Mouse (Mus musculus) testis, adult 2 months (tissue): ENCODE measurements around the gene Hoxc6. TPM values are rescaled to one million over a fixed set of nuclear protein-coding genes. Genes with fewer than 3 reads are reported as not detected.

Source experiments
- H3K27ac ChIP-seq: fragments of 200-500 bp; 2 replicates; pipeline ENCODE4 v1.5.1; 2012; ENCODE audit warnings: low read depth, low read length; ENCODE audit not compliant: control insufficient read depth, insufficient read depth
- H3K27me3 ChIP-seq: fragments of 200-500 bp; 2 replicates; pipeline ENCODE4 v1.6.1; 2012; ENCODE audit warnings: mild to moderate bottlenecking, low read length, moderate library complexity; ENCODE audit not compliant: control insufficient read depth, insufficient read depth
- H3K36me3 ChIP-seq: fragments of 200-500 bp; 2 replicates; pipeline ENCODE4 v1.6.1; 2012; ENCODE audit warnings: mild to moderate bottlenecking, low read length; ENCODE audit not compliant: control insufficient read depth, insufficient read depth
- H3K4me1 ChIP-seq: fragments of 200-500 bp; 2 replicates; pipeline ENCODE4 v1.6.1; 2012; ENCODE audit warnings: low read length; ENCODE audit not compliant: control insufficient read depth, insufficient read depth
- H3K4me3 ChIP-seq: fragments of 200-500 bp; 2 replicates; pipeline ENCODE4 v1.5.1; 2012; ENCODE audit warnings: low read depth, mild to moderate bottlenecking, low read length, moderate library complexity, mixed read lengths; ENCODE audit not compliant: control insufficient read depth
- CTCF ChIP-seq: fragments of 200-500 bp; IDR thresholded peaks from 2 replicates; pipeline ENCODE4 v1.5.1; 2012; ENCODE audit warnings: low read depth, mild to moderate bottlenecking, inconsistent platforms, low read length, moderate library complexity; ENCODE audit not compliant: control insufficient read depth, insufficient read depth, insufficient replicate concordance
- POLR2A ChIP-seq: fragments of 200-500 bp; IDR thresholded peaks from 2 replicates; pipeline ENCODE4 v1.6.1; 2012; ENCODE audit warnings: low read depth, mild to moderate bottlenecking, inconsistent platforms, low read length, moderate library complexity; ENCODE audit not compliant: control insufficient read depth
- polyA plus RNA-seq: library from polyadenylated mRNA; depleted of rRNA; stranded (reverse); fragments of >200 nt; gene quantifications from 2 replicates; pipeline ENCODE4 v1.2.3, GENCODE M21; 2012

Gene Hoxc6
- polyA plus RNA-seq, 1 experiment: 1.0 TPM

DNA sequence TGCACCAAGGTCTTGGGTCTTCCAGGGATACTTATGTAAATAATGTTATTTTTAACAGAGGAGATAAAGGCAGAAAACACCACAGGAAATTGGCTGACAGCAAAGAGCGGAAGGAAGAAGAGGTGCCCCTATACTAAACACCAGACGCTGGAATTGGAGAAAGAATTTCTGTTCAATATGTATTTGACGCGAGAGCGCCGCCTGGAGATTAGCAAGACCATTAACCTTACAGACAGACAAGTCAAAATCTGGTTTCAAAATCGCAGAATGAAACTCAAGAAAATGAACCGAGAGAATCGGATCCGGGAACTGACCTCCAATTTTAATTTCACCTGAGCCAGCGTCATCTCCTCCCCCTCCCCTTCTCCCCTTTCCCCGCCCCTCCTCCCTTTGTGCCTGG lies 27.3 kb upstream of the Hoxc6 start:
- Histone ChIP-seq H3K27me3 (peaks cover 4% of the 10 kb centered on the region), H3K4me3 (no peak overlapping the region), H3K36me3 (no peaks in the 10 kb centered on the region), H3K4me1 (peaks cover 9% of the 10 kb centered on the region), H3K27ac (no peak overlapping the region)
- no peak for TF ChIP-seq CTCF
- no peak for TF ChIP-seq POLR2A

GRCm38 (mm10) chr15:102972254-102972653 lies 25.8 kb upstream of the Hoxc6 start:
- H3K27me3 ChIP-seq: no peaks in the 10 kb centered on the region
- peaks cover 4% of the 10 kb centered on the region; the same call in 1 of the 2 replicates for H3K4me1 ChIP-seq
- H3K4me3 ChIP-seq: no peak overlapping the region
- no peaks in the 10 kb centered on the region for H3K36me3 ChIP-seq
- no peak for TF ChIP-seq POLR2A
- TF ChIP-seq CTCF: no peak
- H3K27ac ChIP-seq: no peak overlapping the region

GRCm38 (mm10) chr15:102972753-102973152 lies 25.3 kb upstream of the Hoxc6 start:
- Histone ChIP-seq H3K27ac (no peak overlapping the region), H3K4me1 (peaks cover 2% of the 10 kb centered on the region; the same call in 1 of the 2 replicates), H3K27me3 (no peaks in the 10 kb centered on the region; the same call in 1 of the 2 replicates), H3K36me3 (no peaks in the 10 kb centered on the region), H3K4me3 (no peak overlapping the region)
- TF ChIP-seq POLR2A (no peak), CTCF (no peak)

DNA sequence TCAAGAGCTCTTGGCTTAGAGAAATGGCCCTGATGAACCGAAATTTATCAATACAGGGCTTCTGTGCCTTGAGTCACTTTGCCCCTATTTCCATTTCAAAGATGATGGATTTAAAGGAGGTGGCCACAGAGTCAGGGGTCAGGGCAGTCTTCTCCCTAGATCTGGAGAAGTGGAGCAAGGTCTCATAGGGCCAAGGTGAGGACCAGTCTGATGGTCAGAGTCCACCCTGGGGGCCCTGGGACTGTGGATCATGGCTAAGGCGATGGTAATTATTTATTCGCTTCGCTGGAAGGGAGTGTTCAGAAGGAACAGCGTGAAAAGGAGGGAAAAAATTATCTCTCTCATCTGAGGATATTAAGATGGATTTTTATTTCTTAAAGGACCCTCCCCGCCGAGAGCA lies 23.0 kb upstream of the Hoxc6 start:
- Histone ChIP-seq H3K4me1 (peaks cover 2% of the 10 kb centered on the region; the same call in 1 of the 2 replicates), H3K27ac (no peak overlapping the region), H3K27me3 (no peaks in the 10 kb centered on the region; the same call in 1 of the 2 replicates), H3K36me3 (no peaks in the 10 kb centered on the region), H3K4me3 (no peak overlapping the region)
- TF ChIP-seq CTCF (no peak), POLR2A (no peak)

DNA sequence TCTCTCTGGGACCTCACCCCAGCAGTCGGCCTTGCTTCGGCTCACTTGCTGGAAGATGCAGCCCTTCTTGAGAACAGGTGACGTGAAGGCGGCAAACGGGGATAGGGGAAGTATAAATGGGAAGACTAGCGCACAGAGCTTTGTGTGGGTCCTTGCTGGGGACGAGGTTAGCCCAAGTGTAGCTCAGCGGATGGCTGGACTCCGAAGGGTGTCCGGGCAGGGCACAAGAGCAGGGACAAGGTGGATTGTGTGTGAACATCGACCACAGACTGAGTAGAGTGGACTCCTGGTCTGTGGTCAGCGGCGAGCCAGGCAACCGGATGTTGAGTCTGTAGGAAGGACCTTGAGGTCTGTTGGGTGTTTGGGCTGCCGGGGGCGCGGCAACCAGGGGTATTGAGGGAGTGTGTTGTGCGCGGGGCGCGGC lies 22.4 kb upstream of the Hoxc6 start:
- no peak for TF ChIP-seq POLR2A
- H3K36me3 ChIP-seq: no peaks in the 10 kb centered on the region
- no peak overlapping the region for H3K27ac ChIP-seq
- no peaks in the 10 kb centered on the region; the same call in 1 of the 2 replicates for H3K27me3 ChIP-seq
- no peak overlapping the region for H3K4me3 ChIP-seq
- H3K4me1 ChIP-seq: peaks cover 2% of the 10 kb centered on the region; the same call in 1 of the 2 replicates

- Histone ChIP-seq H3K27me3 (peaks cover 2% of the 10 kb centered on the region; the same call in 1 of the 2 replicates), H3K4me3 (no peak within 1 kb of the TSS), H3K36me3 (no peaks in the 10 kb centered on the region), H3K4me1 (peaks cover 2% of the 10 kb centered on the region; the same call in 1 of the 2 replicates), H3K27ac (no peak within 1 kb of the TSS)
- TF ChIP-seq POLR2A (no peak), CTCF (no peak)
Observed at GRCm38 (mm10) chr15:102976171-102976570, 21.9 kb upstream of the Hoxc6 start, which contains the start of gene Hoxc9. Hoxc9 (plus strand) TSS chr15:102976439.

DNA sequence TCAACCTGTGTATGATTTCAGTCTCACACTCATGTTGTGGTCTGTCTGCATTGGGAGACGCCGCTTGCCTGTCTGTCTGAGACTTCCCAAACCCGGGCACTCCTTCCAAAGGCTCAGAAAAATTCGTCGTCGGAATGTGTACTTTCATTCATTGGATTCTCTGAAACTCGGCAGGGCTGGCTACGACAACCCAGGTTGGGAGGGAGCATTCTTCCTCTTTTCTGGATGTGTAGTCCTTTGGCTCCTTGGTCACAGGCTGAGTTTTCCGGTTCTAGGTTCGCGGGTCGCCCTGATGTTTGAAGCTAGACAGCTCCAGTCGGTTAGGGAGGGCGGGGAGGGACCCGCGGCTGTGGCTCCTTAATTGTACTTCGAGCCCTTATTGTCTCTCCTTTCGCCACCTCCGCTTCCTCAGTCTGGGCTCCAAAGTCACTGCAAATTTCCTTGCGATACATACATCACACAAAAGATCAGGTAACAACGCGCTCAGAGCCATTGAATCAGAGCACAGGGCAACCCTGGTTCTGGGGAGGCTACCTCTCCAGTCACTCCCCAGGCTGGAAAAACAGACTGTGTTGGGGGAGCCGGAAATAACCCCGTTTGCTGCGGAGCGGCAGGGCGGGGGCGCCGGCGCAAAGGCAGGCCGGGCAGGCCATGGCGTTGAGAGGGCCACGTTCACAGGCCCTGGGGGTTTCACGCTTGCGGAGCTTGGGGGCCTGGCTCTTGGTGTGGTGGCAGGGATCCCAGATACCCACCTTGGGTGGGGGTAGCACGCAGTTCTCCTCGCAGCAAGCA lies 21.2 kb upstream of the Hoxc6 start:
- TF ChIP-seq POLR2A: no peak
- TF ChIP-seq CTCF: no peak
- Histone ChIP-seq H3K27me3 (peaks cover 5% of the 10 kb centered on the region; the same call in 1 of the 2 replicates), H3K4me3 (no peak overlapping the region), H3K36me3 (no peaks in the 10 kb centered on the region), H3K27ac (no peak overlapping the region), H3K4me1 (peaks cover 6% of the 10 kb centered on the region)
